Mouse (Mus musculus) embryonic facial prominence, embryonic 10.5 days (tissue): ENCODE measurements around the gene Glipr1l3. TPM values are rescaled to one million over a fixed set of nuclear protein-coding genes. Genes with fewer than 3 reads are reported as not detected.
"Not testable (repeated sequence)": the region's sequence is repeated elsewhere in the genome, so short reads cannot be mapped to it uniquely, and the experiment has no call there.

Experiments used
- DNase-seq: peaks from one replicate; pipeline ENCODE4 v3.0.0-alpha.2; 2017; ENCODE audit warnings: low spot score
- H3K27ac ChIP-seq: fragments of 300-500 bp; sonication (generic); replicated peaks from 2 replicates; pipeline ENCODE4 v1.5.1; 2016; ENCODE audit warnings: mild to moderate bottlenecking
- H3K27me3 ChIP-seq: fragments of 300-500 bp; sonication (generic); replicated peaks from 2 replicates; pipeline ENCODE4 v1.6.1; 2016; ENCODE audit warnings: low read depth, mild to moderate bottlenecking; ENCODE audit not compliant: poor library complexity, severe bottlenecking
- H3K36me3 ChIP-seq: fragments of 300-500 bp; sonication (generic); replicated peaks from 2 replicates; pipeline ENCODE4 v1.6.1; 2016; ENCODE audit warnings: mild to moderate bottlenecking, moderate library complexity
- H3K4me1 ChIP-seq: fragments of 300-500 bp; sonication (generic); 2 replicates; pipeline ENCODE4 v1.6.1; 2016
- H3K4me3 ChIP-seq: fragments of 300-500 bp; sonication (generic); 2 replicates; pipeline ENCODE4 v1.5.1; 2016; ENCODE audit warnings: mild to moderate bottlenecking, moderate library complexity
- H3K9me3 ChIP-seq: fragments of 300-500 bp; sonication (generic); 2 replicates; pipeline ENCODE4 v1.6.1; 2016; ENCODE audit warnings: mild to moderate bottlenecking
- WGBS: fragments of 180-500 bp; shearing (Covaris S2); methylation state at CpG from one replicate; pipeline ENCODE4 v1.1.7; 2016; 5-methylcytosine and 5-hydroxymethylcytosine counted together
- polyA plus RNA-seq: library from polyadenylated mRNA; unstranded; fragments of >200 nt; fragmentation: Nextera tagmentation; extraction: Ambion mirVana; gene quantifications from 2 replicates; pipeline ENCODE4 v1.2.1, GENCODE M21; 2016

Gene Glipr1l3
- polyA plus RNA-seq, 1 experiment from 2014 or later: not detected

GRCm38 (mm10) chr10:112105785-112106184, 54.3 kb downstream of the Glipr1l3 start:
- not testable (repeated sequence) for H3K36me3 ChIP-seq, H3K27me3 ChIP-seq, H3K4me1 ChIP-seq, H3K27ac ChIP-seq, H3K4me3 ChIP-seq
- peaks cover 14% of the 10 kb centered on the region for H3K9me3 ChIP-seq
- 8% methylated on average over 5 of the region's 5 CpGs for WGBS
- DNase-seq: peak; percentile 59

Other genes starting within 250 kb of the Glipr1l3 start
- 54.6 and 56.5 TPM in 2 replicates for gene Krr1, start 187.7 kb downstream of the Glipr1l3 start, polyA plus RNA-seq
- 0.78 and 1.0 TPM in 2 replicates for gene Glipr1, start 157.7 kb downstream of the Glipr1l3 start, polyA plus RNA-seq
- not detected in 2 replicates for gene Glipr1l1, start 100.1 kb downstream of the Glipr1l3 start, polyA plus RNA-seq
- gene Glipr1l2, start 77.0 kb downstream of the Glipr1l3 start, polyA plus RNA-seq: not detected in 2 replicates
- gene Caps2, start 3.3 kb upstream of the Glipr1l3 start, polyA plus RNA-seq: 0.25 and 0.34 TPM in 2 replicates
- 0.52 and 0.66 TPM in 2 replicates for gene Kcnc2, start 110.8 kb upstream of the Glipr1l3 start, polyA plus RNA-seq